Mouse (Mus musculus): ENCODE measurements around the gene Eya2.
A peak's percentile ranks its signal among the peaks of the same experiment; 100 is the strongest.

The Eya2 gene

DNA sequence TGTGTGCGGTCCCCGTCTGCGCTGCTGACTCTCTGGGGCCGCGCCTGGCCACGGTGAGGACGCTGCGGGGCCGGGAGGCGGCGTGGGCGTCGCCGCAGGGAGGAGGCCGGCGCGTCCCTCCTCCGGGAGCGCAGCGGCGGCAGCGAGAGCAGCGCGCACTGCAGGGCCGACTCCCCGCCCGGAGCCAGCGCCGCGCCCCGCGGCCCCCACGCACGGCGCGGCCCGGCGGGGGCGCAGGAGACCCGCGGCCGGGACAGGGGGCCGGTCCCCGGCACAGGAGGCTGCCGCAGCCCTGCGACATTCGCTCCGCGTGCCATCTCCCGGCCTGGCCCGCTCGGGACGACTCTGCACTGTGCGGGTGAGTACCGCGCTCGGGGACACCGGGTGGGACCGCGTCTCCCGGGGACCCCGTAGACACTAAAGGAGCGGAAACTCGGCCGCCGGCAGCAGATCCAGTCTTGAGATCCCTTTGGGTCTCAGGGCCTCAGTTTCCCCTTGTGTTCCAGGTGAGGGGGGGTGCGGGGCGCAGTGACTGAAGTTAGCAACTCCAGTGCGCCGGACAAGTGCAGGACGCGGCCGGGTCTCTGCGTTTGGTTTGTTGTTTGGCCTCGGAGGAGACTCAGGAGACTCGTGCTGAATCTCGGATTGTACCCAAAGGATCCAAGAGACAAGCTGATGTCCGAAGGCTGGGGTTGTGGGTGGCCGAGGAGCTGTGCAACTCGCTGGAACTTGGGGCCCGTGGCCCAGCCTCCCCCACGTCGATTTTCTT lies at the start of gene Eya2:
Gene Eya2 (plus strand): TSS at position 126 of the 769 bp plus-strand sequence.
- DNase-seq (ENCODE audit: low read depth): no peak

DNA sequence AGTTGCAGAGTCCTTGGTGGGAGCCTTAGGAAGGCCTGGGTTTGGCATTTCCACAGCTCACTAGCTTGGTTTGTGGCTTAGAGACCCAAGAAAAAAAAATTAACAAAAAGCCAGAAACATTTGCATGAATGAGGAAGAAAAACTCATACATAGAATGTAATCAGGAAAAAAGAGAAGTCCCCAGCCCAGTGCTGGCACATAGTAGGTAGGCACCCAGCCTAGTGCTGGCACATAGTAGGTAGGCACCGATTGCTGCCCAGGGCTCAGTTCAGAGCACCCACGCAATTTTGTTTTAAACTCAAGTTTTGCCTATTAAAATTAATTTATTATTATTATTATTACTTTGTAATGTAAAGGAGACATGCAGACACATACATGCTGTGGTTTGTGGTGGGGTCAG lies 49.1 kb upstream of the Eya2 start:
- no peak for DNase-seq (ENCODE audit: low read depth)

DNA sequence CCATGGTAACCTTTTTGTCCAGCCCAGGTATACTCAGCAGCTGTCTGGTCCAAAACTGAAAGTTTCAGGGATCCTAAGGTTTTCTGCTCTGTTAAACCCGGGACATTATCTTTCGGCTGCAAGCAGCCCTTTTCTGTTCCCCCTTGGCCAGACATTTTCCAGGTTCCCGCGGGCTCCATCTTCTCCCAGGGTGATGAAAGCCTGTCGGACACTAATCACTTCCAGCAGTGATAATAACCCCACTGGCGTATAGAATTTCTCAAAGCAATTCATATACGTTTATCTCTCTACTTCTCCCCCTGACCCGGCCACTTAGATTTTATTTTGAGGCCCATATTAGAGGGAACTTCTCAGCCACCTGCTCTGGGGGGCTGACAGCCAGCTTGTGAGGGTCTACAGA lies 48.5 kb upstream of the Eya2 start:
- DNase-seq (ENCODE audit: low read depth): no peak

DNA sequence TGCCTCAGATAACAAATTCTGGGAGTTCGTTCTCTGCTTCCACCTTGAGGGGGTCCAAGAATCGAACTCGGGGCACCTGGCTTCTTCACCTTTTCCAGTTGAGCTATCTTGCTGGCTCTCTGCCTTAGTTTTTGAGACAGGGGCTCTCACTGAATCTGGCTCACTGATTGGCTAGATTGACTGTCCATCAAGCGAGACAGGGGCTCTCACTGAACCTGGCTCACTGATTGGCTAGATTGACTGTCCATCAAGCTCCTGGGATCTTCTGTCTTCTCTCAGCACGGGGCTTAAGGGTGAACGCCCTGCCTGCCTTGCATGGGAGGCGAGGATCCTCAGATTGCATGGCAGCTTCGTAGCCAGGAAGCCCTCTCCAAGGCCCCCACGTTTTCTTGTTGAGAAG lies 47.4 kb upstream of the Eya2 start:
- DNase-seq (ENCODE audit: low read depth): peak; percentile 69

DNA sequence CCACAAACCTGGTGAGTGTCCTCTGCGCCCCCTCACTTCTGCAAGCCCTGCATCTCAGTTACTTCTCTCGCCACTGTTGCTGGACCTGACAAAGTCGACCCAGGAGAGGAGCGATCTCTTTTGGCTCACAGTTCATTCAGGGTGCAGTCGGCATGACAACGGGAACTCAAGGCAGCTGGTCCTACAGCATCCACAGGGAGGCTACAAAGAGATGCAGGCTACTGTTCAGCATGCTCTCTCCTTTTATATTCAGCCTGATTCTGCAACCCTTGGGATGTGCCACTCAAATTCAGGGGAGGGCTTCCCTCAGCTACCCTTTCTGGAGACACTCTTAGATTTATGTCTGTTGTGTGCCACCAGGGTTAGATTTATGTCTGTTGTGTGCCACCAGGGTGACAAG lies 46.2 kb upstream of the Eya2 start:
- no peak for DNase-seq (ENCODE audit: low read depth)

DNA sequence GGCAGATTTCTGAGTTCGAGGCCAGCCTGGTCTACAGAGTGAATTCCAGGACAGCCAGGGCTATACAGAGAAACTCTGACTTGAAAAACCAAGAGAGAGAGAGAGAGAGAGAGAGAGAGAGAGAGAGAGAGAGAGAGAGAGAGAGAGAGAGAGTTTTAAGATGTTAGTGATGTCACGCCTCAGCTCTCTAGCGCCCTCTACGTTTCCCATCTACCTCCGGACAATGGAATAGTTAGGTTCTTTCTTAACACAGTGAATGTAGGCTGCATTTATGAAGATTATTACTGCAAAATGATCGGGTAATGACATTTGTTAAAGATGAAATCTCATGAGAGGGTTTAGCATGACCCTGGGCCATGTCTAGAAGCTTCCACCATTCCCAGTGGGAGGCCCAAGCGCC lies 44.4 kb upstream of the Eya2 start:
- peak; percentile 35 for DNase-seq (ENCODE audit: low read depth)

DNA sequence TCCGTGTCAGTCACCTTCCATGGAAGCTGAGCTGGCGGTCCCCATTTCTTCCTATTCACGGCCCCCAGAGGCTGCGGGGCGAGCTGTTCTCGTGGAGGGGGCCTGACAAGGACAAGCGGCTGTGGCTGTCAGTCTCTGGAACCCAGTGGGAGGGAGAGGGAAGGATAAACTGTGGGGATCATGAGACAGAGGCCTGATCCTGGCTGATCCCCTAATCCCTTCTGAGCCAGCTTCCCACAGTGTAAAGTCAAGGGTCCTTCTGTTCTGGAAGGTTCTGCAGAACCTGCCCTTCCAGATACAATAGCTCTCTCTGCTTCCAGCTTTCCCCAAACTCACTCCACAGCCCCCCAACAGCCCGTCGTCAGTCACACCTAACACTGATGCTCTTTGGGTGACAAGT lies 40.8 kb upstream of the Eya2 start:
- no peak for DNase-seq (ENCODE audit: low read depth)

DNA sequence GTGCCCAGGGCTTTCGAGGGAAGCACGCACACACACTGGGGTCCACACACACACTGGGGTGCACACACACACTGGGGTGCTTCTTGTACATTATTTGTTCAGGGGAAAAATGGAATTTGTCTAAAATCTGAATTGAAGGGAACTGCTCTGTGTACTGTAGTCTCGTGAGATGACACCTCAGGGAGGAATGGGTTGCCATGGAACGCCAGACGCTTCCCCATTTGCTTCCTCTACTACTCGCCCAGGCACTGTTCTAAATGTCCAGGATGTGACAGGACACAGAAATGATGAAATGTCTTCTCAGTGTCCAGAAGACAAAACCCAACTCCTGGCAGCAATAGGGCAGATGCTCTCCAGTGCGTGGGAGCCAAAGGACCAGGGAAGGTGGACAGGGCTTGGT lies 37.6 kb upstream of the Eya2 start:
- DNase-seq (ENCODE audit: low read depth): no peak

DNA sequence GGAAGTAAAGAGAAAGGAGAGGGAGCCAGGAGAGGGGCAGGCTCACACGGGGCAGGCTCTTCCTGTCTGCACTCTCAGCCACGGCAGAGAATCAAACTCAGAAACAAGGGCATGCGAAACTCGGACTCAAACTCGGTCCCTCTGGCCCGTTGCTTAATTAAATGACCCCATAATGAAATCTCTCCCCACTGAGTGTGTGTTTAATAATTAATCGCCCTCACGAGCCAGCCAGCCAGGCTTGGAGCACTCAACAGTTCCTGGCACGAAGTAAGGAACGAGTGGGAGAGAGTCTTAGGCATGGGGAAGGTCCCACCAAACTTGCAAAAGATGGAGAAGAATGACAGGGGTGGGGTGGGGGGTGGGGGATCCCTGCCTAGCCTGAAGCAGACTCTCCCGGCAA lies 35.9 kb upstream of the Eya2 start:
- DNase-seq (ENCODE audit: low read depth): no peak

DNA sequence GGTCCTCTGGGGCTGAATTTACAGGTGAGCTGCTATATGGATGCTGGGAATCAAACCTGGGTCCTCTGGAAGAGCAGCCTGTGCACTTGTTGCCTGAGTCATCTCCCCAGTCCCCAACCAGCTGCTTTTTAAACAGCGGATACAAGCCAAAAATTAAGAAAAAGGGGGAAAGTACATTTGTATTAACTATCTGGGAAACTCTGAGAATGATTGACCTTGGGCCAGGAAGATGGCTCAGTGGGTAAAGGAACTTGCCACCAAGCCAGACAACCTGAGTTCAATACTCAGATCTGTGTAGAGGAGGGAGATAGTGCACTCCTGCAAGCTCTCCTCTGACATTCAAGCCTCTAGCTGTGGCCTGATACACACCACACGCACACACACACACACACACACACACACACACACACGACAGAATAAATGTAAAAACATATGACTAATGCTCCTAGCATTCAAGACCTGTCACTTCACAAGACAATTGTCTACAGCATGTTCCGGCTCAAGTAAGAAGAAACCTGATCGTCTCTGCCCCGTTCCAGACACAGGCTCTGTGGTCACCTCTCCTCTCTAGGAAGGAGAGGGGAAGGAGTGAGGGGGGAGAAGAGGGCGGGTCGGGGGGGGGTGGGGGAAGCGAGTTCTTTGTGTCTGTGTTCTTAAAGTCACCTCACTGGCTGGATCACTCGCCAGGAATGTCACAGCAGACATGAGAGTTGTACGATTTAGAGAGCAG lies 35.2 kb upstream of the Eya2 start:
- peak; percentile 81 for DNase-seq (ENCODE audit: low read depth)

DNA sequence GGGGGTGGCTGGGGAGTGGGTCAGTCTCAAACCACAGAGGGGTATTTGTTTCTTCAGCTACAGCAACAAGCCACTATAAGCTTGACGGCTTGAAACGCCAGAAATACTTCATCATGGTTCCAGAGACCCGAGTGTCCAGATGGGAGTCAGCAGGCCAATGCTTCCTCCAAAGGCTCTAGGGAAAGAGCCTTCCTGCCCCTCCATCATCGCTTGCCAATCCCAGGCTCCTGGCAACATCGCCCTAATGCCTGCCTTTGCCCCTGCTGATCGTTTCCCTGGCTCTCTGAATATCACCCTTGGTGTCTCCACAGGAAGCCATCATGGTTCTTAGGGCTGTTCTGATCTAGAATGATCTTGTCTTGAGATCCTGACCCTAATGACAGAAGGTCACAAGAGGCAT lies 33.0 kb upstream of the Eya2 start:
- no peak for DNase-seq (ENCODE audit: low read depth)

DNA sequence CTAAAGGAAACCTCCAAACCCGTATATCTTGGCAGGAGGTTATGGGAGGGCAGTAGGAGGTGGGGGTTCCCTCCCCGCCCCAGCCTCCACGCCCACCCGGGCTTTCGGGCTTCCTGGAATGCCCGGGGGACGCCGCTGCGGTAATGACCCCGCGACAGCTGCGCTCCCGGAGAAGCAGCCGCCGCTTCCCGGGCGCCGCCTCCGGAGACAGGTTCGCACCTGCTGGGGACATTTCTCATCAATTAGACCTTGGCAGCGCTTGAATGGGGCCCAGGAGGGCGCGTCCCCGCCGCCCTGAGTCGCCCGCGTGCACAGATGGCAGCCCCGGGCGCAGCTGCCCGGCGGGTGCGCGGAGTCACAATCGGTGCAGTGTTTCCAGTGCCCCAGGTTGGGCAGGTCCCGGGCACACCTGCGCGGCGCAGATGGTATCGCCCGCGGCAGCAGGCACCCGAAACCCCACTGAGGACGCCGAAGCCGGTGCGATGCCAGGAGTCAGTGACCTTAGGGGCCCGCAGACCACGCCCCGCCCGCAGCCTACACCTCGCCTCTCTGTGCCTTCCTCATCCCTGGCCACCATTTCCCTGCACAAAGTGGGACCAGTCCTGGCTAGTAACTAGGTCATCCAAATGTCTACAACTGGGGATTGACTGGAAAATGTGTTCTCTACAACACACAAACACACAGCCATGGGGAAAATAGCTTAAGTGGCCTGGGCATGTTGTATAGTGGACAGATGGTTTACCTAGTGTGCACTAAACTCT lies 31.4 kb upstream of the Eya2 start:
- DNase-seq (ENCODE audit: low read depth): no peak

DNA sequence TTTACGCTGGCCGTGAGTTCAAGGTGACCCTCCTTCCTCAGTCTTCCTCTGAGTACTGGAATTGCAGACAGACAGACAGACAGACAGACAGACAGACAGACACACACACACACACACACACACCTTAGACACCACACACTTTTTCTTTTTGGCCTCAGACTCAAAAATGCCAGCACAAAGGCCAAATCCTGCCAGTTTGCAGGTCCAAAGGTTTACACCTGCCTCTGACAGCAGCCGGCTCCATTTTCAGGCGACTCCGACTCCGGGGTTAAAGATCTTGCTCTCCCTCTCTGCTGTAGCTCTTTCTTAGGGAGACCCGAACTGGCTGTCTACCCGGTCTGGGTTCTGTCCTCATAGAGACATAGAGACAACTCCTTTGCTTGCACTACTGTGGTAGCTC lies 30.7 kb upstream of the Eya2 start:
- DNase-seq (ENCODE audit: low read depth): no peak

DNA sequence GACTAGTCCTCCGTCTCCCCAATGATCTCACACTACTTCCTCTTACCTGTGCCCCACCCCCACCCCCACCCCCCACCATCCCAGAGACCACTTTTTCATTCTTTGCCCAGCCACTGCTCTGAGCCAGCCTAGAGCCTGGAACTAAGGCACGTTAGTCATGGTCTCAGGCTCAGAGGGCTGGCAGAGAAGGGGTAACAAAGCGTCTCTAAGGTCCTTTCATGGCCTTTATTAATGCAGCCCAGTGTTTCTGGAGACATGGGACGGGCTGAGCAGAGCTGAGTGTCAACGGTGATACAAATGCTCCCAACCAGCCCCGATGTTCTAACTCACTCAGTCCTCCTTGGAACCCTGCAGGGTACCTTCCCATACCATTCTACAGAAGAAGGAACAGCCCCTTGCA lies 30.2 kb upstream of the Eya2 start:
- DNase-seq (ENCODE audit: low read depth): no peak

DNA sequence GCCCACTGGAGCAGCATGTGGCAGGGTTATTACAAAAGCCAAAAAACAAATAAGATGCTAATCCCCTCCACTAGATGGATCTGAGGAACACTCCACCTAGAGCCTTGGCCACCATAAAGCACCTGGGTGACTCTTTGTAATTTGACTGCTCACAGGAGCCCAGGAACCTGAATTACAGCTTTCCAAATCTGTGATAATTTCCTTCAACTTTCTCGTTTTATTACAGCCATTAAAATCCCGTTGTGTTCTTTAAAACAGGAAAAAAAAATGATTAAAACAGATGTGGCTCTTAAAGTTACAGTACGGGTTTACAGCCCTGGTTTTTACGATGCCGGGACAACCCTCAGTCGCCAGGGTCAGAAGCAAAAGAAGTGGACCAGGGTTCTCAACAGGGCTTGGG lies 27.9 kb upstream of the Eya2 start:
- DNase-seq (ENCODE audit: low read depth): no peak

DNA sequence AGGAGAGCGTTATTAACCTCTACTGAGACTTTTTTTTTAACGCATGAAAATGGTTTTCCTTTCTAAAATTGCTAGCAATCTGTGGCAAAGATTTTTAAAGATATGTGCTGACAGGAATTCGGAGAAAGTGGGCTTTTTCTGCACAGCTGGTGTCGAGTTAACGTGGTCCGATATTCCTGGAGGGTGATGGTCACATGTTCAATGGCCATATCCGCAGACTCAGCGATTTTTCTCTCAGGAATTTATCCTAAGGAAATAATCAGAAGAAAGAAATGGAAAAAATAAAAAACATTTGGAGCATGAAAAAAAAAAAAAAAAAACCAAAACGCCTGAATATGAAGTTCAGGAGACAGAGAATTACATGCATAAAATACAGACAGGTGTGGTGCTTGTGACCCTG lies 27.0 kb upstream of the Eya2 start:
- DNase-seq (ENCODE audit: low read depth): no peak

DNA sequence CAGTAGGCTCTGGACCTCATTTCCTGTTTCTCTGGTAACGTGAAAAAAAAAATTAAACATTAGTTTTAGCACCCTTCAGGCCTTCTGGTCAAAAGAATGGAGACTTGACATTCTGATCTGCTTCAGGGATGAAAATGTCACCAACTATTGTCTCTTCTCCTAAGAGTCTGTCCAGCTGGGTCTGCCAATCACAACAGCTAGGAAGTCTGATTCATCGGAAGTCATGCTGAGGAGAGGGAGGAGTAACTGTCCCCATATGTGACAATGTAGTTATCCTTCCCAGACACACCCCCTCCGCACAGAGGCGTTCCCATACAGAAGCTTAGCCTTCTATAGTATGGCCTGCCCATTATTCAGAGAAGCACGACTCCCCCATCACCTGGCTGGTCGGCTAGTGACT lies 25.9 kb upstream of the Eya2 start:
- peak; percentile 49 for DNase-seq (ENCODE audit: low read depth)

DNA sequence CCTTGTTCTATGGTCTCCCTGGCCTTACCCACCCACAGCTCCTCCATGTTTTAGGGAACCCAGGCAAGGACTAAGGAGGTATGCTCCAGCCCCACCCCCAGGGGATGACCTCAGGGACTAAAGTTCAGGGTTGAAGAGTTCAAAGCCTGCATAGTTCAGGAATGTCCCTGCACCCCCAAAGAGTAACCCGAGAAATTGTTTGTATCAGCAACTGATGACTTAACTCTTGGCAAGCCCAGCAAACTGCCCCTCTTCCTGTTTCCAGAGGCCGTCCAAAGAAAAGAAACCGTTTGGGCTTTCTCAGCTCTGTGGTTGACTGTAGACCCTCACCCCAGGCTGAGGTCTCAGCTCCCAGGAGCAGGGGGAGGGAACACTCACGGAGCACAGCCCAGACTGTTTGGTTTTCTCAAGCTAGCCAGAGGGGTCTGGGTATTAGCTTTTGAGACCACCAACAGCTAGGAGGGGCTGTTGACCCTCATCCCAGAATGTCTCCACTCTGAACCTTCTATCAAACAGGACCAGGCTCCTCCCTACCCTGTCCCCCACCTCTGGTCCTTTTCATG lies 23.5 kb upstream of the Eya2 start:
- DNase-seq (ENCODE audit: low read depth): no peak

DNA sequence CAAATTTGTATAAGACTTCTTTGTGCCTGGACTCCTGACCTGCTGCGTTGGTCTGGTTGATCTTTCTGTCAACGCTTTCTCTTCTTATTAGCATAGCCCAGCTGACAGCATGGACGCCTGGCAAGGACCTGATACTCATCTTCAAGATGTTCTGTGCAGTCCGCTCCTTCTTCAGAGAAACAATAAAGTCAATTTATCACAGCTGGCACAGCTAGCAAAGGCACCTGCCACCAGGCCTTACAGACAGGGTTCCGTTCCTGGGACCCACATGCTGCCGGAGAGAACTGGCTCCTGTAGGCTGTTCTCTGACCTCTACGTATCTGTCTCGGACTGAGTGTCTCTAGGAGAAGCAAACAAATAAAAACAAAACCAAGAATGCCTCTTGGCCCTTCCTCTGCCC lies 11.8 kb upstream of the Eya2 start:
- DNase-seq (ENCODE audit: low read depth): no peak

DNA sequence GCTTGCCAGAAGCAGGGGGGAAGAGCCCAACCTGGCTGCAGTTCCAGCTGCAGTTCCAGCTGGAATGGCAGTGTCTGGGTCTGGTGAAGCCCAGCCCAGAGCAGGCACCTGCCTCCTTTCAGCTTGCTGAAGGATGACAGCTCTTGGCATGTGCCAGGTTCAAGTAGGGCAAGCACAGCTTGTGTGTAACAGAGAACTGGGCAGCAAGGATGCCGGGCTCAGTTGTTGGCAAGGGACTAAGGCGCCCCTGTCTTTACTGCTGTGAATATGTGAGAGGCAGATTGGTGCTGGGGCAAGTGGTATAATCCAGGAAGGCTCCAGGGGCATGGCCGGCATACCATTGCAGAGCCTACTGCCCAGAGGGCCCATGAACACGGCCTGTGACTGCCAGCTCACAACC lies 11.3 kb upstream of the Eya2 start:
- DNase-seq (ENCODE audit: low read depth): no peak

DNA sequence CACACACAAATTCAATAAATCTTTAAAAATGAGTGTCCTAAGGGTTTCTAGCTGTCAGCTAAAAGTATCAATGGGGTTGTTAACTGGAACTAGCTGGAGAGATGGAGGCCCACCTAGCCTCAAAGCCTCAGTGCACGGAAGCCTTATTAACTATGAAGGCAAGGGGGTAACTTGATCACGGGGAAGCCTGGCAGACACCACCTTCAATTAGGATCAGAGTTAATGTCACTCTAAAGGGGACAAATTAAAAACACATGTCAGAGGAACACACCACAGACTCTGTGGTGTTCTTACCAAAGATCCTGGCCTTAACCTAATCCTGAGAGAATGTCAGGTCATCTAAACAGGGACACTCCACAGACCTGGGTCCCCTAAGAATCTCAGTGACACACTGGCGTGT lies 10.3 kb upstream of the Eya2 start:
- DNase-seq (ENCODE audit: low read depth): no peak

DNA sequence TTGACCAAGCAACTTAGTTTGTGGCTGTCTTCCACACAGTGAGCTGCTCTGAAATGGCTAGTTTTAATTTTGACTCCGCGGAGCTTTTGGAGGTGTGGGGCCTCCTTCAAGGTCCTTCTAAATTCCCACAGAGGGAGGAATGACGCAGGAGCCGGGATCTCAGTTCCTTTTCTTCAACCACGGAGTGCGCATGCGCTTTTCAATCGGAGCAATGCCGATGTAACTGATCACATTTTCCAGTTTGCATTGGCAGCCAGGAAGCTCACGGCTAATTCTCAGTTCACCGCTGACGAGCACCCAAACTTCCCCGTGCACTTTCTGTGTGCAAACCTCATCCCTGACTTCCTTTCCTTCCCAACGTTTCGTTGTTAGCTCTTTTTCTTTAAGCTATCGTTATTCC lies 4.1 kb upstream of the Eya2 start:
- no peak for DNase-seq (ENCODE audit: low read depth)

DNA sequence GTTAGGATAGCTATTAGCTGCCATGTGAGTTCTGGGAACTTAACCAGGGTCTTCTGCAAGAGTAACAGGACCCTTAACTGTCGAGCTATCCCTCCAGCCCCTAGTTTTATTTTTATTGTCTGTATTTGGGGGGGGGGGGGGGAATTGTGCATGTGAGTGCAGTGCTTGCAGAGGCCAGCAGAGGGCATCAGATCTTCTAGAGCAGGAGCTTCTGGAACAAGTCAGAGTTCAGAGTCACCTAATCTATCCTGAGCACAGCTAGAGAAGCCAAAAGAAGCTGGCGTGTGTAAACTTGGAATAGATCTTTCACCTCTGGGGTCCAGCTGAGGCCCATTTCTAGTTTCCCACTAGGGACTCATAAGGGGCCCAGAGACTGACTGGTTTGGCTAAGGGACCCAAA lies 1.1 kb upstream of the Eya2 start:
- peak; percentile 46 for DNase-seq (ENCODE audit: low read depth)

Data from 416B (cell line).